Mouse (Mus musculus) midbrain, postnatal 0 days (tissue): ENCODE data around the gene Cacybp. TPM values are rescaled to one million over a fixed set of nuclear protein-coding genes. Genes with fewer than 3 reads are reported as not detected.

Source experiments
- ATAC-seq: fragments of 200-750 bp; cut with Nextera tagmentation; 2 replicates; pipeline ENCODE4 v1.8.0; 2017; ENCODE audit warnings: moderate number of reproducible peaks, mild to moderate bottlenecking, moderate TSS enrichment, moderate library complexity; ENCODE audit not compliant: low FRiP score
- DNase-seq: peaks from one replicate; pipeline ENCODE4 v3.0.0-alpha.2; 2015; ENCODE audit warnings: low spot score
- H3K27ac ChIP-seq: fragments of 300-500 bp; sonication (generic); 2 replicates; pipeline ENCODE4 v1.5.1; 2014; ENCODE audit warnings: low read depth, mild to moderate bottlenecking, low read length, mixed read lengths
- H3K27me3 ChIP-seq: fragments of 300-500 bp; sonication (generic); 2 replicates; pipeline ENCODE4 v1.6.1; 2014; ENCODE audit warnings: low read length, control low read depth, mixed read lengths; ENCODE audit not compliant: insufficient read depth
- H3K36me3 ChIP-seq: fragments of 300-500 bp; sonication (generic); 2 replicates; pipeline ENCODE4 v1.6.1; 2014; ENCODE audit warnings: low read length, control low read depth, mixed read lengths; ENCODE audit not compliant: insufficient read depth
- H3K4me1 ChIP-seq: fragments of 300-500 bp; sonication (generic); 2 replicates; pipeline ENCODE4 v1.6.1; 2014; ENCODE audit warnings: mild to moderate bottlenecking, control low read depth, antibody characterized with exemption, low read length, mixed read lengths; ENCODE audit not compliant: insufficient read depth
- H3K4me2 ChIP-seq: fragments of 300-500 bp; sonication (generic); 2 replicates; pipeline ENCODE4 v1.6.1; 2014; ENCODE audit warnings: low read depth, mild to moderate bottlenecking, low read length, mixed read lengths; ENCODE audit not compliant: poor library complexity, severe bottlenecking
- H3K4me3 ChIP-seq: fragments of 300-500 bp; sonication (generic); 2 replicates; pipeline ENCODE4 v1.5.1; 2014; ENCODE audit warnings: low read depth, mild to moderate bottlenecking, low read length, moderate library complexity
- H3K9ac ChIP-seq: fragments of 300-500 bp; sonication (generic); replicated peaks from 2 replicates; pipeline ENCODE4 v1.6.1; 2014; ENCODE audit warnings: mild to moderate bottlenecking, low read length, moderate library complexity, mixed read lengths; ENCODE audit not compliant: poor library complexity, severe bottlenecking
- H3K9me3 ChIP-seq: fragments of 300-500 bp; sonication (generic); 2 replicates; pipeline ENCODE4 v1.6.1; 2016; ENCODE audit warnings: low read length, control low read depth
- CTCF ChIP-seq: IDR thresholded peaks from 2 replicates; pipeline ENCODE4 v1.5.1; 2016; ENCODE audit warnings: antibody characterized with exemption, mild to moderate bottlenecking
- WGBS: fragments of 180-500 bp; shearing (Covaris S2); extraction: QIAGEN DNeasy Blood & Tissue Kit; methylation state at CpG from one replicate; pipeline ENCODE4 v1.1.7; 2014; 5-methylcytosine and 5-hydroxymethylcytosine counted together
- polyA plus RNA-seq: library from polyadenylated mRNA; unstranded; fragments of >200 nt; fragmentation: Nextera tagmentation; extraction: Ambion mirVana; gene quantifications from 2 replicates; pipeline ENCODE4 v1.2.1, GENCODE M21; 2015
- total RNA-seq: library from RNA; depleted of rRNA; stranded (reverse); fragments of >200 nt; gene quantifications from 2 replicates; pipeline ENCODE4 v1.2.3, GENCODE M21; 2014

Cacybp gene
- total and polyA plus RNA-seq, 2 experiments from 2014 or later: 126 to 328 TPM

GRCm38 (mm10) chr1:160231013-160231412 lies 18.3 kb upstream of the Cacybp start:
- H3K4me2 ChIP-seq: no peak overlapping the region
- H3K9me3 ChIP-seq: no peaks in the 10 kb centered on the region
- ATAC-seq (no peak), DNase-seq (peak; percentile 75)
- TF ChIP-seq CTCF: peak; percentile 77
- no peak overlapping the region for H3K9ac ChIP-seq
- no peak overlapping the region for H3K4me3 ChIP-seq
- H3K27me3 ChIP-seq: no peaks in the 10 kb centered on the region
- no peak overlapping the region for H3K27ac ChIP-seq
- WGBS: 50% methylated on average over 4 of the region's 4 CpGs
- 0 out of 2 replicates have a peak, but pooled peaks cover 2% of the 10 kb centered on the region for H3K36me3 ChIP-seq
- H3K4me1 ChIP-seq: no peaks in the 10 kb centered on the region

- Histone ChIP-seq H3K4me1 (no peaks in the 10 kb centered on the region), H3K27me3 (no peaks in the 10 kb centered on the region), H3K36me3 (no peaks in the 10 kb centered on the region), H3K4me2 (no peak overlapping the region), H3K9ac (no peak overlapping the region), H3K9me3 (no peaks in the 10 kb centered on the region), H3K4me3 (no peak overlapping the region), H3K27ac (no peak overlapping the region)
- DNase-seq: no peak
- ATAC-seq: no peak
- TF ChIP-seq CTCF: no peak
Measured at GRCm38 (mm10) chr1:160227850-160228249, 15.2 kb upstream of the Cacybp start.

- H3K4me2 ChIP-seq: no peak overlapping the region
- H3K4me1 ChIP-seq: no peaks in the 10 kb centered on the region
- 0 out of 2 replicates have a peak, but pooled peaks cover 2% of the 10 kb centered on the region for H3K36me3 ChIP-seq
- H3K4me3 ChIP-seq: no peak overlapping the region
- no peak for TF ChIP-seq CTCF
- no peak overlapping the region for H3K27ac ChIP-seq
- H3K9ac ChIP-seq: no peak overlapping the region
- H3K27me3 ChIP-seq: no peaks in the 10 kb centered on the region
- no peaks in the 10 kb centered on the region for H3K9me3 ChIP-seq
- DNase-seq: no peak
- WGBS: 92% methylated on average over 4 of the region's 4 CpGs
- no peak for ATAC-seq
Measured at GRCm38 (mm10) chr1:160227196-160227595, 14.5 kb upstream of the Cacybp start.

GRCm38 (mm10) chr1:160224093-160224492 lies 11.4 kb upstream of the Cacybp start:
- Histone ChIP-seq H3K27ac (no peak overlapping the region), H3K4me3 (no peak overlapping the region), H3K9ac (no peak overlapping the region), H3K4me1 (no peaks in the 10 kb centered on the region), H3K27me3 (no peaks in the 10 kb centered on the region), H3K4me2 (no peak overlapping the region), H3K36me3 (peaks cover 2% of the 10 kb centered on the region; the same call in 1 of the 2 replicates), H3K9me3 (no peaks in the 10 kb centered on the region)
- DNase-seq (no peak), ATAC-seq (no peak)
- 77% methylated on average over 2 of the region's 2 CpGs for WGBS
- no peak for TF ChIP-seq CTCF

GRCm38 (mm10) chr1:160217898-160218297 lies 5.2 kb upstream of the Cacybp start:
- Histone ChIP-seq H3K4me1 (peaks cover 3% of the 10 kb centered on the region; the same call in 1 of the 2 replicates), H3K27me3 (no peaks in the 10 kb centered on the region), H3K36me3 (peaks cover 2% of the 10 kb centered on the region; the same call in 1 of the 2 replicates), H3K9ac (no peak overlapping the region), H3K4me3 (no peak overlapping the region), H3K27ac (no peak overlapping the region), H3K4me2 (no peak overlapping the region), H3K9me3 (no peaks in the 10 kb centered on the region)
- ATAC-seq: no peak
- no peak for TF ChIP-seq CTCF
- DNase-seq: no peak
- WGBS: 86% methylated on average over 3 of the region's 3 CpGs

GRCm38 (mm10) chr1:160214171-160214570 lies 1.5 kb upstream of the Cacybp start:
- DNase-seq (no peak), ATAC-seq (no peak)
- peak overlapping the region; percentile 61; the same call in 1 of the 2 replicates for H3K4me2 ChIP-seq
- no peak overlapping the region for H3K4me3 ChIP-seq
- no peaks in the 10 kb centered on the region for H3K36me3 ChIP-seq
- peaks cover 13% of the 10 kb centered on the region for H3K4me1 ChIP-seq
- H3K9me3 ChIP-seq: no peaks in the 10 kb centered on the region
- no peak overlapping the region for H3K9ac ChIP-seq
- peak overlapping the region; percentile 94; the same call in 1 of the 2 replicates for H3K27ac ChIP-seq
- TF ChIP-seq CTCF: no peak
- WGBS: 84% methylated on average over 7 of the region's 7 CpGs
- H3K27me3 ChIP-seq: no peaks in the 10 kb centered on the region
